Mouse (Mus musculus): ENCODE measurements around the gene Prss56.

Gene Prss56

DNA sequence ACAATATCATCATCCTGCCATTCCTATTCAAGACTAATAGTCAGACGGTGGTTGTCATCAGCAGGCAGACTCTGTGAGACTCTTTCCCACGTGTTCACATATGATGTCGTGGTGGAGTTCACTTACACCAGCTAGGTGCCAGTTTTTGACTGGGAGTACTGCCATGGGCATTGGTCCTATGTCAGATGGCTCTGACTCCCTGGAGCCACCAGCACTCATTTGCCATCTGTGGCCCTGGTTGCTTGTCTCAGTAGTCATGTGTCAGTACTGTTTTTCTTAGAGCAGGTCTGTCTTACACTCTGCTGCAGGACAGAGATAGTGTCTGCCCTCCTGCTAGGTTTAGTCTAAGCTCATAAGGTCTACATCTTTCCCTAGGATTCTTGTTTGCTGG, 44.0 kb downstream of the Prss56 start:
- no peak for DNase-seq (ENCODE audit: extremely low spot score, low read depth, low spot score)

- no peak for DNase-seq (ENCODE audit: extremely low spot score, low read depth, low spot score)
Observed at GRCm38 (mm10) chr1:87230606-87231005, 47.5 kb downstream of the Prss56 start.

GRCm38 (mm10) chr1:87232197-87232596, 49.1 kb downstream of the Prss56 start:
- no peak for DNase-seq (ENCODE audit: extremely low spot score, low read depth, low spot score)
